Mouse (Mus musculus): ENCODE data around the gene Bdp1. TPM values are rescaled to one million over a fixed set of nuclear protein-coding genes. Genes with fewer than 3 reads are reported as not detected.
"Not testable (repeated sequence)": the region's sequence is repeated elsewhere in the genome, so short reads cannot be mapped to it uniquely, and the experiment has no call there.

Gene Bdp1
- polyA plus RNA-seq, 1 experiment from 2014 or later, result 29.1 TPM

- H3K4me3 ChIP-seq, result no peak overlapping the region
- no peaks in the 10 kb centered on the region for H3K4me1 ChIP-seq
- WGBS, result 89% methylated on average over 6 of the region's 6 CpGs
- H3K9me3 ChIP-seq, result no peaks in the 10 kb centered on the region
- no peaks in the 10 kb centered on the region for H3K27me3 ChIP-seq (replicated peaks)
- ATAC-seq (replicated peaks), result no peak
- peaks cover 47% of the 10 kb centered on the region for H3K36me3 ChIP-seq (replicated peaks)
- H3K4me2 ChIP-seq, result no peak overlapping the region
- H3K9ac ChIP-seq, result no peak overlapping the region
- no peak overlapping the region for H3K27ac ChIP-seq
Measured at GRCm38 (mm10) chr13:100067821-100068220, 36.0 kb downstream of the Bdp1 start.

GRCm38 (mm10) chr13:100063936-100064335 is 39.9 kb downstream of the Bdp1 start:
- ATAC-seq (replicated peaks), result no peak
- Histone ChIP-seq H3K4me1 (no peaks in the 10 kb centered on the region), H3K36me3 (replicated peaks) (peaks cover 58% of the 10 kb centered on the region), H3K9me3 (no peaks in the 10 kb centered on the region), H3K4me3 (no peak overlapping the region), H3K4me2 (no peak overlapping the region), H3K27me3 (replicated peaks) (no peaks in the 10 kb centered on the region), H3K9ac (no peak overlapping the region), H3K27ac (no peak overlapping the region)
- WGBS, result 96% methylated on average over 3 of the region's 3 CpGs

- peaks cover 68% of the 10 kb centered on the region for H3K36me3 ChIP-seq (replicated peaks)
- H3K9me3 ChIP-seq; H3K4me3 ChIP-seq; H3K27ac ChIP-seq; ATAC-seq (replicated peaks); H3K4me1 ChIP-seq; H3K9ac ChIP-seq; H3K27me3 ChIP-seq (replicated peaks); H3K4me2 ChIP-seq: not testable (repeated sequence)
- 97% methylated on average over 8 of the region's 8 CpGs for WGBS
Measured at GRCm38 (mm10) chr13:100057738-100058137, 46.1 kb downstream of the Bdp1 start.

GRCm38 (mm10) chr13:100026013-100026412 is 77.9 kb downstream of the Bdp1 start:
- Histone ChIP-seq H3K9me3 (no peaks in the 10 kb centered on the region), H3K4me2 (no peak overlapping the region), H3K4me3 (no peak overlapping the region), H3K27ac (no peak overlapping the region), H3K27me3 (replicated peaks) (no peaks in the 10 kb centered on the region), H3K4me1 (no peaks in the 10 kb centered on the region), H3K9ac (no peak overlapping the region), H3K36me3 (replicated peaks) (peaks cover 53% of the 10 kb centered on the region)
- no peak for ATAC-seq (replicated peaks)
- 93% methylated on average over 6 of the region's 6 CpGs for WGBS

- Histone ChIP-seq H3K4me2 (no peak overlapping the region), H3K4me3 (no peak overlapping the region), H3K4me1 (peaks cover 21% of the 10 kb centered on the region), H3K9me3 (no peaks in the 10 kb centered on the region), H3K36me3 (replicated peaks) (peaks cover 3% of the 10 kb centered on the region; the same call in 1 of the 2 replicates), H3K9ac (no peak overlapping the region), H3K27me3 (replicated peaks) (no peaks in the 10 kb centered on the region), H3K27ac (no peak overlapping the region)
- ATAC-seq (replicated peaks), result no peak
- WGBS, result 91% methylated on average over 9 of the region's 9 CpGs
Measured at GRCm38 (mm10) chr13:100016891-100017290, 87.0 kb downstream of the Bdp1 start.

GRCm38 (mm10) chr13:100015937-100016336 is 87.9 kb downstream of the Bdp1 start:
- ATAC-seq (replicated peaks), result peak; percentile 45

GRCm38 (mm10) chr13:100014906-100015895 is 88.7 kb downstream of the Bdp1 start, which contains the start of gene Mccc2:
Gene Mccc2 (minus strand): TSS chr13:100015639.
- peak within 1 kb of the TSS; percentile 85 for H3K4me2 ChIP-seq
- peak; percentile 100 for ATAC-seq (replicated peaks)
- peak within 1 kb of the TSS; percentile 61 for H3K27ac ChIP-seq
- 4% methylated on average over 47 of the region's 47 CpGs for WGBS
- H3K4me3 ChIP-seq, result peak within 1 kb of the TSS; percentile 67
- no peaks in the 10 kb centered on the region for H3K36me3 ChIP-seq (replicated peaks)
- H3K27me3 ChIP-seq (replicated peaks), result no peaks in the 10 kb centered on the region
- no peaks in the 10 kb centered on the region for H3K9me3 ChIP-seq
- peaks cover 21% of the 10 kb centered on the region for H3K4me1 ChIP-seq
- H3K9ac ChIP-seq, result peak within 1 kb of the TSS; percentile 71

More at GRCm38 (mm10) chr13:100015937-100016336, 87.9 kb downstream of the Bdp1 start:
- Histone ChIP-seq H3K4me1 (peaks cover 21% of the 10 kb centered on the region), H3K4me2 (peak overlapping the region; percentile 85), H3K4me3 (peak overlapping the region; percentile 67), H3K27me3 (replicated peaks) (no peaks in the 10 kb centered on the region), H3K36me3 (replicated peaks) (no peaks in the 10 kb centered on the region), H3K27ac (peak overlapping the region; percentile 61), H3K9ac (peak overlapping the region; percentile 71), H3K9me3 (no peaks in the 10 kb centered on the region)
- WGBS, result 7% methylated on average over 8 of the region's 8 CpGs

- WGBS, result 91% methylated on average over 12 of the region's 12 CpGs
- H3K4me3 ChIP-seq, result no peak overlapping the region
- H3K4me1 ChIP-seq, result 0 out of 2 replicates have a peak, but pooled peaks cover 3% of the 10 kb centered on the region
- H3K4me2 ChIP-seq, result no peak overlapping the region
- no peaks in the 10 kb centered on the region for H3K36me3 ChIP-seq (replicated peaks)
- H3K9me3 ChIP-seq, result no peaks in the 10 kb centered on the region
- H3K9ac ChIP-seq, result no peak overlapping the region
- no peak for ATAC-seq (replicated peaks)
- no peak overlapping the region for H3K27ac ChIP-seq
- no peaks in the 10 kb centered on the region for H3K27me3 ChIP-seq (replicated peaks)
Measured at GRCm38 (mm10) chr13:100005911-100006496, 97.9 kb downstream of the Bdp1 start.

- Histone ChIP-seq H3K4me1 (0 out of 2 replicates have a peak, but pooled peaks cover 3% of the 10 kb centered on the region), H3K27ac (no peak overlapping the region), H3K9ac (no peak overlapping the region), H3K9me3 (no peaks in the 10 kb centered on the region), H3K36me3 (replicated peaks) (no peaks in the 10 kb centered on the region), H3K4me2 (no peak overlapping the region), H3K4me3 (no peak overlapping the region), H3K27me3 (replicated peaks) (no peaks in the 10 kb centered on the region)
- 33% methylated on average over 5 of the region's 5 CpGs for WGBS
- ATAC-seq (replicated peaks), result peak; percentile 72
Measured at GRCm38 (mm10) chr13:100001790-100002196, 102.1 kb downstream of the Bdp1 start.

- Histone ChIP-seq H3K36me3 (replicated peaks) (no peaks in the 10 kb centered on the region), H3K4me3 (no peak overlapping the region), H3K27me3 (replicated peaks) (no peaks in the 10 kb centered on the region), H3K4me2 (no peak overlapping the region), H3K4me1 (0 out of 2 replicates have a peak, but pooled peaks cover 3% of the 10 kb centered on the region), H3K9ac (no peak overlapping the region), H3K27ac (no peak overlapping the region), H3K9me3 (no peaks in the 10 kb centered on the region)
- ATAC-seq (replicated peaks), result no peak
- 92% methylated on average over 3 of the region's 3 CpGs for WGBS
Measured at GRCm38 (mm10) chr13:99999078-99999477, 104.8 kb downstream of the Bdp1 start.

- 81% methylated on average over 3 of the region's 3 CpGs for WGBS
- no peaks in the 10 kb centered on the region for H3K9me3 ChIP-seq
Measured at GRCm38 (mm10) chr13:99998099-99998498, 105.8 kb downstream of the Bdp1 start.

GRCm38 (mm10) chr13:99989592-99989991 is 114.3 kb downstream of the Bdp1 start:
- H3K9me3 ChIP-seq, result no peaks in the 10 kb centered on the region
- WGBS, result 94% methylated on average over 4 of the region's 4 CpGs
- no peak overlapping the region for H3K4me2 ChIP-seq
- 0 out of 2 replicates have a peak, but pooled peaks cover 5% of the 10 kb centered on the region for H3K36me3 ChIP-seq (replicated peaks)
- H3K9ac ChIP-seq, result no peak overlapping the region
- H3K4me3 ChIP-seq, result no peak overlapping the region
- no peak overlapping the region for H3K27ac ChIP-seq
- H3K4me1 ChIP-seq, result no peaks in the 10 kb centered on the region
- no peaks in the 10 kb centered on the region for H3K27me3 ChIP-seq (replicated peaks)
- ATAC-seq (replicated peaks), result no peak

More at GRCm38 (mm10) chr13:99998099-99998498, 105.8 kb downstream of the Bdp1 start:
- no peak overlapping the region for H3K4me2 ChIP-seq
- 0 out of 2 replicates have a peak, but pooled peaks cover 3% of the 10 kb centered on the region for H3K4me1 ChIP-seq
- H3K36me3 ChIP-seq (replicated peaks), result no peaks in the 10 kb centered on the region
- no peak for ATAC-seq (replicated peaks)
- H3K27ac ChIP-seq, result no peak overlapping the region
- H3K9ac ChIP-seq, result no peak overlapping the region
- H3K4me3 ChIP-seq, result no peak overlapping the region
- no peaks in the 10 kb centered on the region for H3K27me3 ChIP-seq (replicated peaks)

Data from midbrain, embryonic 15.5 days (tissue).